Mouse (Mus musculus) ES-Bruce4 (cell line): Measurements from ENCODE around the gene Nme9.

Source experiments
- CTCF ChIP-seq: IDR thresholded peaks from one replicate; pipeline ENCODE4 v1.8.1; 2011; ENCODE audit warnings: low read depth, low read length
- EP300 ChIP-seq: IDR thresholded peaks from 2 replicates; pipeline ENCODE4 v1.6.1; 2011; ENCODE audit warnings: low read depth, low read length; ENCODE audit not compliant: insufficient read depth

DNA sequence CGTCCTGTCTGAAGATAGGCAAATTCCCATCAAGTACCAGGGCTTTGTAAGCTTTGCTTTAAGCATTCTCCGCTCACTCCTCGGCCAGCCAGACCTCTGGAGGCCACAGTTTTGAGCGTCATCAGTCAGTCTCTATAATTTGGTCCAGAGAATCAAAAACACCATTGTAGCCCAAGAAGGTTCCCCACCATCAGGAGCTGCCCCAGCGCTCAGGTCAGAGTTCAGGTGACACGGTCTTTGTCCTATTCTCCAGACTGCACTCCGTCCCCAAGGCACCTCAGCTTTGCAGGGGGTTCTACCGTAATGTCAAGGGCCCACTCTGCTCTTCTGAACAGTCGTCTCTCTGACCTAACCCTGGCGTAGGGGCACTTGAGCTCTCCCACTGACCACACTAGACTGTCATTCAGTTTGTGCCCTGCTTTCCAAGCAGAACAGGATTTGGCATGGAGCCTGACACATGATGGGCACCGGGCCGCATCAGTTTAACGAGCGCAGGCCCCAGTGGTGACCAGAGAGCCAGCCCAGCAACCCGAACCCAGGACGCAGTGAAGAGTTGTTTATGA, 15.6 kb upstream of the Nme9 start:
- TF ChIP-seq CTCF: no peak
- TF ChIP-seq EP300: no peak
